Mouse (Mus musculus): ENCODE results near the gene Skiv2l.
"Not testable (repeated sequence)": the region's sequence is repeated elsewhere in the genome, so short reads cannot be mapped to it uniquely, and the experiment has no call there.

Gene Skiv2l

GRCm38 (mm10) chr17:34874321-34874720 lies 24.3 kb upstream of the Skiv2l start:
- no peak for DNase-seq (ENCODE audit: low read depth)

- DNase-seq (ENCODE audit: low read depth), result no peak
Measured at GRCm38 (mm10) chr17:34865981-34866380, 16.0 kb upstream of the Skiv2l start.

GRCm38 (mm10) chr17:34862416-34863081 lies 12.5 kb upstream of the Skiv2l start, which contains the start of gene Cfb:
TSS of gene Cfb (minus strand) at chr17:34862518.
- DNase-seq (ENCODE audit: low read depth), result no peak

GRCm38 (mm10) chr17:34861704-34862415 lies 11.8 kb upstream of the Skiv2l start:
- DNase-seq (ENCODE audit: low read depth), result no peak

DNA sequence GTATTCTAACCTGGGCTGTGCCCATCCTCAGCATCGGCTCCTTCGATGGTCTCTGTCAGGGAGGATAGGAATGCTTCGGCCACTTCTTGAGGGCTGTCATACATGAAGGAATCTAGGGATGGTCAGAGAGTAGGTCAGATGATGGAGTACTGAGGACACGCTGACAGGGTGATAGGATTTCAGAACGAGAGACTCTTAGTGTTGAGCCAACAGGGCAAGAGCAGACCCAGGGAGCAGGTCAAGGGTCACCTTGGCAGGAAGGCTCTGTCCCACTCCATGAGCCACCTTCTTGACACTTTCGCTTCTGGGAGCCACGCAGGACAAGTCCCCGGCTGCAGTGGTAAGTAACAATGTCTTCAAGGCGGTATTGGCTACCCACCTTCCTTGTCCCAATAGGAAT lies 10.5 kb upstream of the Skiv2l start:
- DNase-seq (ENCODE audit: low read depth), result no peak

GRCm38 (mm10) chr17:34858670-34859069 lies 8.7 kb upstream of the Skiv2l start:
- no peak for DNase-seq (ENCODE audit: low read depth)

- DNase-seq (ENCODE audit: low read depth), result peak; percentile 68
Measured at GRCm38 (mm10) chr17:34855825-34856224, 5.8 kb upstream of the Skiv2l start.

DNA sequence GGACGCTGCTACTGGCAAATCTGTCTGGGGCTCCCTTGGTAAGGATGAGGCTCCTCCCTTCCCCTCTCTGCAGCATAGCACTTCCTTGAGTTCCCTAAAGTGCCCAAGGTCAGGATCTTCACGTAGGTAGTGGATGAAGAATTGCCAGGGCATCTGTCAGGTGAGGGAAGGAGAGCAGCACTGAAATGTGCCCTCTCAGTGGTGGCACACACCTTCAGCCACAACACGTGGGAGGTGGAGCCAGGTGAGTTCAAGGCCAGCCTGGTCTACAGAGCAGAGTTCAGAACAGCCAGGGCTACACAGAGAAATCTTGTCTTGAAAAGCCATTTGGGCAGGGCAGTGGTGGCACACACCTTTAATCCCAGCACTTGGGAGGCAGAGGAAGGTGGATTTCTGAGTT lies 4.8 kb upstream of the Skiv2l start:
- no peak for DNase-seq (ENCODE audit: low read depth)

DNA sequence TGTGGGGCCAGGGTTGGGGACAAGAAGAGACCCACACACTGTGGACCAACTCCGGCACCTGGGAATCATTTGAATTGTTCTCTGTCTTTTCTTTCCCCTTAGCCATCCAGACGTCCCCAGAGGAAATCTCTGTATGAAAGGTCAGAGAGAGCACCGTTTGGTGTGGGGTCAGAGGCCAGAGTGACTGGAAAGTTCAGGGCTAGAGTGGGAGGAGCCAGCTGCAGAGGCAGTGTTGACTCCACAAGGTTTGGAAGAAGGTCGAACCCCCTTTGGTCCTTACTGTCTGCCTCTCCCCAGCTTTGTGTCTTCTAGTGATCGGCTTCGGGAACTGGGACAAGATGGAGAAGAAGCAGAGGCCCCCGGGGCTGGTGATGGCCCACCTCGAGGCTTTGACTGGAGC lies 3.5 kb upstream of the Skiv2l start:
- DNase-seq (ENCODE audit: low read depth), result no peak

- peak; percentile 66 for DNase-seq (ENCODE audit: low read depth)
Measured at GRCm38 (mm10) chr17:34850517-34851125, 611 bp upstream of the Skiv2l start.

GRCm38 (mm10) chr17:34847615-34848014 lies 2.4 kb downstream of the Skiv2l start:
- no peak for DNase-seq (ENCODE audit: low read depth)

DNA sequence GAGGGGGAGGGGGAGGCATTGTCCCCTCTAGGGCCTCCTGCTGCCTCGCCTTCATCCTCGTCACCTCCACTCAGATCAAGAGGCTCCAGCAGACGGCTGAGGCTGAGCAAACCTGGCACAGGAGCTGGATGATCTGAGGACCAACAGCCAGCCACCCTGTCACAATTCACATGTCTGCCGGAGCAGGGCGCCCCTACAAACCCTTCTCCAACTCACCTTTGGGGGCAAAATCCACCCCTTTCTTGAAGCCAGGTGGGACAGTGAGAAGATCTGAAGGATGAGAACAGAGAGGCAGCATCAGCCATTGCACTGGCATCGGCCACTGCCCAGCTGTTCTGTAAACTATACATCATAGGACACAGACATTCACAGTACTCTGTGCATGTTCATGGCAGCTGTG lies 2.8 kb downstream of the Skiv2l start:
- no peak for DNase-seq (ENCODE audit: low read depth)

DNA sequence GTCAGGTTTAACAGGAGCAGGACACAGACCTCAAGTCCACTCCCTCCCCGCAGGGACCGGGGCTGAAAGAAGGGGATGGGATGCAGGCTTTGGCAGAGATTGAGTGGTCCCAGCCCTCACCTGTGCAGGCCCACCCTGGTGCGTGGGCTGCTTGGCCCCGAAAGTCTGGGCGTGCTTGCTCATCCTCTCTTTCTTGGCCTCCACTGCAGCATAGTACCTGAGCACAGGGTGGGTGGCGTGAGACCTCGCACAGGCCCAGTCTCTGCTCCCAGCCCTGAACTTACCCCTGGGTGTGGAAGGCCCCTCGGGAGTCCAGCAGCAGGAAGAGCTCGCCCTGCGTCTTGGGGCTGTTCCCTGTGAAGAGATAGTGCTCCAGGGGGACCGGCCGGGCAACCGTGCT lies 5.1 kb downstream of the Skiv2l start:
- DNase-seq (ENCODE audit: low read depth), result no peak

DNA sequence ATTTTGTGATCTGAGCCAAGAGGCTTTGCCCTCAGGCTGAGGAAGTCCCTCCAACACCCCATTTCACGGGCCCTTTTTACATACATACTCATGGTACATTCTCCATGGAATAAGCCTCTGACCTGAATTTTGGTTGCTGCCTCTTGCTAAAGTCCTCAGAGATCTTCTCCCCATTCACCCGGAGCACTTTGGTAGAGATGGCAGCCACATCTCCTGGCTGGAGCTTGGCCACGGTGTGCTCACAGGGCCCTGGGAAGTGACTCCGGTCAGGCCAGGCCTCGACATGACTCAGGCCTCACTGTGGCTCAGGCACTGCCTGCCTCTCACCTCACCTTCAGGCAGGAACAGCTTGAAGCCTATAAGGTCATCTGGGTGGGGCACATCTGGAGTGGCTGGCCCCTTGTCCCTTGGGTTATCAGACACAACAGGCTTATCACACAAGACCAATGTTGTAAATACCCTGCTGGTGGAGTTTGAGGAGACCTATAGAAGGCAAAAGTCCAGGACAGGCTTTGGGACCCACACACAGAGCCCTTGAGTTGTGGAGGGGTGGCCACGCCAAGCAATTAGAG lies 9.2 kb downstream of the Skiv2l start:
- DNase-seq (ENCODE audit: low read depth), result no peak

DNA sequence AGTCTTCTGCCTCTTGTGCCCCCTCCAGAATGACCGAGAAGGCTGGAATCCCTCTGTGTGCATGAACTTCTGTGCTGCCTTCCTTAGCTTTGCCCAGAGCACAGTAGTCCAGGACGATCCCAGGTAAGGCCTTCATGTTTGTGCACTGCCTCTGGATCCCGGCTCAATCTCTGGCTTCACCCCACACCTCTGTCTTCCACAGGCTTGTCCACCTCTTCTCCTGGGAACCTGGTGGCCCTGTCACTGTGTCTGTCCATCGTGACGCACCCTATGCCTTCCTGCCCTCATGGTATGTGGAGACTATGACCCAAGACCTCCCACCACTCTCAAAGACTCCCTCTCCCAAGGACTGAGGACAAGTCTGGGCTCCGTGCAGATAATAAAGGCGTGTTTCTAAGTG lies 11.2 kb downstream of the Skiv2l start:
- no peak for DNase-seq (ENCODE audit: low read depth)

GRCm38 (mm10) chr17:34837464-34838324 lies 12.3 kb downstream of the Skiv2l start:
- DNase-seq (ENCODE audit: low read depth), result no peak

DNA sequence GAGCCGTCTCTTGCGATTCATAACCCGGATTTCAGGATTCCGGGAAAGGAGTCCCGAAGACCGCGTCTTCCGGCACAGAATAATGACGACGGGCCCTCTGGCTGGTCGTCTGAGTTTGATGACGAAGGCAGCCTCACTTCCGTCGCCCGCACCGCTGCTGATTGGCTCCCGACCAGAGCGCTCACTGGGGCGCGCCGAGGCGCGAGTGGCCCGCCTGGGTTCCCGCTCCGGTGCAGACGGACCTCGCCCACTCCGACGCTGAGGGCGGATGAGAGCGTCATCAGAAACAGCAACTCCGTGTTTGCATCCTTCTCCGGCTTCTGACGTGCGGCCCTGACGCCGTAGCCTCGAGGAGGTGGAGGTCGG lies 13.2 kb downstream of the Skiv2l start, which contains the start of the genes Stk19 and Dxo:
Gene Stk19 (minus strand): TSS at position 90 of the 366 bp plus-strand sequence.
Gene Dxo (plus strand): TSS at position 164 of the 366 bp plus-strand sequence.
- peak; percentile 98 for DNase-seq (ENCODE audit: low read depth)

DNA sequence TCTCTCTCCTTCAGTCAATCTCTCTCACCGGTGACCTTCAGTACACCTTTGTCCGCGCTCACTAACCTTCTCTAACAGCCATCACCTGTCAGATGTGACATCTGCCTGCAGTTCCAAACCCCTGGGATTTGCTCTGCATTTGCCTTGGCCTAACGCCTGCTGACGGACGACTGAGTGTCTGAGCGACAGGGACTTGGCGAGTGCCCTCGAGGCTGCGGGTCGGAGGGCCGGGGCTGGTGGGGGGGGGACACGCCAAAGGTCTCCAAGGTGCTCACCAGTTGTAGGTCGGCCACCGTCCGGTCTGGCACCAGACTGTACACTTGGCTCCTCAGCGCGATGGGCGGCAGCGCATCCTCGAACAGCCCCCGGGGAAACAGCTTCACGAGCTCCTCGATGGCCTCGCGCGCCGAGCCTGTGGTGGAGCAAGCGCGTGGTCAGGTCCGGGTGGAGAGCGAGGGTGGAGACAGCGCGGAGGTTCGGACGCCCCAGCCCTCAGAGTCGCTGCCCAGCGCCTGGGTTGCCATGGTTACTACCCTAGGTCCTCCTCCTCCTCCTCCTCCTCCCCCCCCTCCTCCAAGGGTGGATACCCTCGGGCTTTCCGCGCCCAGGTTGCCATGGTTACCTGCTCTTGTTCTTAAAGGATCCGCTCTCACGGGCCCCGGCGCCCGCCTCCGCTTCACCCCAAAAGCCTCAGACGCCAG lies 13.7 kb downstream of the Skiv2l start:
- no peak for DNase-seq (ENCODE audit: low read depth)

DNA sequence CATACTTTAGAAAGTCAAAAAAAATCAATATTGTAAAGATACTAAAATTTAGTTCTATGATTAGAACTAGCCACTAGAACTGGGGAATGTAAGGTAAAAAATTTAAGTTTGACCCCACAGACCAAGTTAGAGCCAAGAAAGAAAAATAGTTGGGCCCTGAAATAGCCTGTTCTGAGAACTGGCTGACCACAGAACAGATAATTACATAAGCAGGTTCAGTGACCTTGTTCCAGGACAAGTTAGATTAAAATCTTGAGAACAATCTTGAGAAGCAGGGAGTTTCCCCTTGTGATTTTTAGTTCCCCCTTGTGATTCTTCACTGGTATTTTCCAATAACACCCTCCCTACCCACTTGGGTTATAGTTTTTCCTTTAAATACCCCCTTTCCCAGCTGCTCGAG lies 19.2 kb downstream of the Skiv2l start:
- not testable (repeated sequence) for DNase-seq (ENCODE audit: low read depth)

DNA sequence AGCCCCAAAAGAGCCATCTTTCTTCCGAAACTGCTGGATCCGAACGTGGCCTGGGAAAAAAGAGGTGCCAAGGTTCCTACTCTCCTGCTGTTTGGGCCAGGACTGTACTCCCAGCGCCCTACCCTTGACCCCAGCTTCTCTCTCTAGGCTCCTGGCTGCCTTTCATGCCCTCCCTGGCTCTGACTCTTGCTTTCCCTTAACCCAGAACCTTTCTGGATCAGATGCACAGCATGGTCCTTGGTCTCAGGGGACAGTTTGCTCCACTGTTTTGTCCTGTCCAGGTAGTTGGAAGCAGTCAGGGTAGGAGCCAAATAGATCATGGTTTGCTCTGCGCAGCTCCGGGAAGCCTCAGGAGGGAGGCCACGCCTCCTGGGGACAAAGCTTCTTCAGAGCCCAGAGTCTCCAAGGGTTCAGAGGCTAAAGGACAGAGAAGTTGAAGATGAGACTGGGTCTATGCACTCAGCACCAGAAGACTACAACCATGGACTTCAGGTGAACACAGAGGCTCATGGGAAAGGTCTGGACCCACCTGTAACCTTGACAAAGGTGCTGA lies 35.1 kb downstream of the Skiv2l start:
- DNase-seq (ENCODE audit: low read depth), result no peak

DNA sequence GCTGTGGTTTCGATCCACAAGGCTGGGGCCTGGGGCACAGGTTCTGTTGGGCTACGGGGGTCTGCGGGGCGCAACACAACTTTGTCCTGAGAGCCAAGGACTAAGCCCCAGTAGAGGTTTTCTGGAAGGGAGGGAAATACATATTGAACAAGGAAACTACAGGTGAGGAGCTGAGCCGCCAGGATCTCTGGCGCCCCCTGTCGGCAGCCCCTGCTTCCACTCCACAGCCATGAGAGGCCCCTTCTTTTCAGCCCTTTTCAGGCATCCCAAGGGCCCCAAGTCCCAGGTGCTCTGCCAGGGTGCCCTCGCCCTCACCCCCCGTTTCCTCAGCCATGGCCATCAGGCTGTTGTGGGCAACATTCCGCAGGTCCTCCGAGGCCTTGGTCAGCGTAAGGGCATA lies 36.3 kb downstream of the Skiv2l start:
- peak; percentile 58 for DNase-seq (ENCODE audit: low read depth)
